Mouse (Mus musculus): ENCODE measurements around the gene Pde6c. TPM values are rescaled to one million over a fixed set of nuclear protein-coding genes. Genes with fewer than 3 reads are reported as not detected.

Pde6c gene
- polyA plus RNA-seq, 1 experiment = 0.07 TPM

DNA sequence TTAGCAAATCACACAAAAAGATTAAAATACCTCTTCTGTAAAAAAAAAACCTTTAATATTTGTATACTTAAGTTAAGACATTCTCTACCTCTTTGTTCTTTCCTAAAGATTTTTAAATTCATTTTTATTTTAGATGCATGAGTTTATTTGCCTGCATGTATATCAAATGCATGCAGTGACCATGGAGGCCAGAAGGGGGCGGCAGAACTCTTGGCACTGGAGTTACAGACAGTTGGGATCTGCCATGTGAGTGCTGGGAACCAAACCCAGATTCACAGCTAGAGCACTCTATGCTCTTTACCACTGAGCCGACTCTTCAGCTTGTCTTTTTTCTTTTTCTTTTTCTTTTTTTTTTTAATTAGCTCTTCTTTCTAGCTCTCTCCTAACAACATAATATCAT is 96.1 kb downstream of the Pde6c start:
- Histone ChIP-seq H3K27ac (ENCODE audit: insufficient read depth, low read length) (no peak overlapping the region), H3K27me3 (ENCODE audit: control insufficient read depth, insufficient read depth, low read length) (no peaks in the 10 kb centered on the region), H3K4me1 (ENCODE audit: control insufficient read depth, insufficient read depth, low read length) (0 out of 2 replicates have a peak, but pooled peaks cover 3% of the 10 kb centered on the region), H3K4me3 (replicated peaks; ENCODE audit: insufficient read depth, low read depth, low read length) (no peak overlapping the region)
- no peak for DNase-seq
- TF ChIP-seq POLR2A (IDR thresholded peaks at IDR 0.05; ENCODE audit: borderline replicate concordance, insufficient read depth, low read length) = no peak
- TF ChIP-seq CTCF (IDR thresholded peaks at IDR 0.05; ENCODE audit: borderline replicate concordance, insufficient read depth, low read depth, low read length) = peak; percentile 17; the same call in 1 of the 2 replicates
- WGBS = 45% methylated on average over 2 of the region's 2 CpGs

- Histone ChIP-seq H3K27ac (ENCODE audit: insufficient read depth, low read length) (no peak overlapping the region), H3K4me1 (ENCODE audit: control insufficient read depth, insufficient read depth, low read length) (peaks cover 2% of the 10 kb centered on the region; the same call in 1 of the 2 replicates), H3K4me3 (replicated peaks; ENCODE audit: insufficient read depth, low read depth, low read length) (no peak overlapping the region), H3K27me3 (ENCODE audit: control insufficient read depth, insufficient read depth, low read length) (no peaks in the 10 kb centered on the region)
- TF ChIP-seq CTCF (IDR thresholded peaks at IDR 0.05; ENCODE audit: borderline replicate concordance, insufficient read depth, low read depth, low read length) = no peak
- TF ChIP-seq POLR2A (IDR thresholded peaks at IDR 0.05; ENCODE audit: borderline replicate concordance, insufficient read depth, low read length) = no peak
- no peak for DNase-seq
- 31% methylated on average over 8 of the region's 8 CpGs for WGBS
Observed at GRCm38 (mm10) chr19:38232087-38232486, 99.5 kb downstream of the Pde6c start.

- H3K27ac ChIP-seq (ENCODE audit: insufficient read depth, low read length) = no peak overlapping the region
- H3K27me3 ChIP-seq (ENCODE audit: control insufficient read depth, insufficient read depth, low read length) = no peaks in the 10 kb centered on the region
- TF ChIP-seq POLR2A (IDR thresholded peaks at IDR 0.05; ENCODE audit: borderline replicate concordance, insufficient read depth, low read length) = no peak
- TF ChIP-seq CTCF (IDR thresholded peaks at IDR 0.05; ENCODE audit: borderline replicate concordance, insufficient read depth, low read depth, low read length) = no peak
Observed at GRCm38 (mm10) chr19:38232516-38232915, 99.9 kb downstream of the Pde6c start.

More at GRCm38 (mm10) chr19:38232516-38232915, 99.9 kb downstream of the Pde6c start:
- no peak for DNase-seq
- WGBS = 45% methylated on average over 4 of the region's 4 CpGs
- Histone ChIP-seq H3K4me3 (replicated peaks; ENCODE audit: insufficient read depth, low read depth, low read length) (no peak overlapping the region), H3K4me1 (ENCODE audit: control insufficient read depth, insufficient read depth, low read length) (peaks cover 6% of the 10 kb centered on the region)

Other genes starting within 250 kb of the Pde6c start
- 2.1 and 3.3 TPM in 2 replicates for gene Myof, start 89.2 kb upstream of the Pde6c start, polyA plus RNA-seq (2012; rRNA removed)
- 0.16 and 0.18 TPM in 2 replicates for gene Cep55, start 77.8 kb upstream of the Pde6c start, polyA plus RNA-seq (2012; rRNA removed)
- gene Ffar4, start 35.7 kb upstream of the Pde6c start, polyA plus RNA-seq (2012; rRNA removed) = not detected in 2 replicates
- 7.9 and 10.9 TPM in 2 replicates for gene Rbp4, start 7.5 kb upstream of the Pde6c start, polyA plus RNA-seq (2012; rRNA removed)
- 28.3 and 28.9 TPM in 2 replicates for gene Fra10ac1, start 91.4 kb downstream of the Pde6c start, polyA plus RNA-seq (2012; rRNA removed)
- gene Lgi1, start 131.8 kb downstream of the Pde6c start, polyA plus RNA-seq (2012; rRNA removed) = 54.0 and 58.8 TPM in 2 replicates